Mouse (Mus musculus) heart, postnatal 0 days (tissue): ENCODE measurements around the gene Etv1.

Experiments
- CTCF ChIP-seq: IDR thresholded peaks from 2 replicates; pipeline ENCODE4 v1.5.1; 2016; ENCODE audit warnings: antibody characterized with exemption, control low read depth, low read depth
- EP300 ChIP-seq: IDR thresholded peaks from 2 replicates; pipeline ENCODE4 v1.6.1; 2016; ENCODE audit warnings: antibody characterized with exemption, low read depth

DNA sequence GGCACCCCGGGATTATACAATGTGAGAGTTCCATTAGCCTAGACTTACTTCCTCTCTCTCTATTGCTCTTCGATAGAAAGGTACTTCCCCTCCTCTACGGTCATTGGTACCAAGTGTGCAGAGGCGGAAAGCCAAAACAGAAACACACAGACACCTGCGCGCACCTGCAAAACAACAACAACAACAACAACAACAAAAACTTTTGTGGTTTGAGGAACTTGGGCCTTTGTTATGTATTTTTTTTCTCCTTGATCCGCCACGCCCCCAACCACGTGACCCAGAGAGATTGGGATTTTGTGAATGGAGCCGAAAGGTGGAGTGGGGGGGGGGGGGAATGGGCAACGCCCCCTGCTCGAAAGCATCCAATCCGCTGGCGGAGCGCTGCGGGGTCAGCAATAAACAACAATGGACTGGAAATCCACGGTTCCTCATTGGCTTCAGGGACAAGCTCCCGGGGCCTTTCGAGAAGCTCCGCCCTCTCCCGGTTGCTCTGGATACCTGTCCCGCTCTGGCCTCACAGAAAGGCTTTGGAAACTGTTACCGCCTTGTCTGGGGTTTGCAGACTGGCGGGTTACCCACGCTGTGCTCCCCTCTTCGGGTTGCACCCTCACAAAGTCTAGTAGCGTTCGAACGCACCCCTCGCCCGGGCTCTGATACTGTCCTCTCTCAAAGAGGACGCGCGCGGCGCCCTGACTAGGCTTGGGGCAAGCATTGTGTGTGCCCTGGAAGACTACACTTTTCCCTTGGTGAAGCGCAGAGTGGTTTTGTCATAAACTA, 693 bp upstream of the Etv1 start:
- TF ChIP-seq CTCF (no peak), EP300 (no peak)
